Mouse (Mus musculus) heart, postnatal 0 days (tissue): ENCODE results near the gene Sos1.

Source experiments
- CTCF ChIP-seq: IDR thresholded peaks from 2 replicates; pipeline ENCODE4 v1.5.1; 2016; ENCODE audit warnings: antibody characterized with exemption, control low read depth, low read depth
- EP300 ChIP-seq: IDR thresholded peaks from 2 replicates; pipeline ENCODE4 v1.6.1; 2016; ENCODE audit warnings: antibody characterized with exemption, low read depth

- TF ChIP-seq CTCF (no peak), EP300 (no peak)
Measured at GRCm38 (mm10) chr17:80515956-80516355, 35.7 kb upstream of the Sos1 start.
